Mouse (Mus musculus) liver, embryonic 15.5 days (tissue): ENCODE data around the gene Chchd6. TPM values are rescaled to one million over a fixed set of nuclear protein-coding genes. Genes with fewer than 3 reads are reported as not detected.

Source experiments
- ATAC-seq: fragments of 200-750 bp; cut with Nextera tagmentation; 2 replicates; pipeline ENCODE4 v1.8.0; 2017; ENCODE audit warnings: moderate number of reproducible peaks, mild to moderate bottlenecking, moderate library complexity; ENCODE audit not compliant: insufficient read depth
- H3K27ac ChIP-seq: fragments of 300-500 bp; sonication (generic); replicated peaks from 2 replicates; pipeline ENCODE4 v1.5.1; 2015; ENCODE audit warnings: mild to moderate bottlenecking, inconsistent platforms
- H3K27me3 ChIP-seq: fragments of 300-500 bp; sonication (generic); 2 replicates; pipeline ENCODE4 v1.6.1; 2015; ENCODE audit warnings: mild to moderate bottlenecking, inconsistent platforms
- H3K36me3 ChIP-seq: fragments of 300-500 bp; sonication (generic); replicated peaks from 2 replicates; pipeline ENCODE4 v1.6.1; 2015; ENCODE audit warnings: moderate library complexity, mild to moderate bottlenecking, inconsistent platforms
- H3K4me1 ChIP-seq: fragments of 300-500 bp; sonication (generic); replicated peaks from 2 replicates; pipeline ENCODE4 v1.6.1; 2015; ENCODE audit warnings: inconsistent platforms
- H3K4me2 ChIP-seq: fragments of 300-500 bp; sonication (generic); 2 replicates; pipeline ENCODE4 v1.6.1; 2015; ENCODE audit warnings: moderate library complexity, mild to moderate bottlenecking, inconsistent platforms
- H3K4me3 ChIP-seq: fragments of 300-500 bp; sonication (generic); replicated peaks from 2 replicates; pipeline ENCODE4 v1.5.1; 2015; ENCODE audit warnings: mild to moderate bottlenecking, inconsistent platforms
- H3K9ac ChIP-seq: fragments of 300-500 bp; sonication (generic); 2 replicates; pipeline ENCODE4 v1.6.1; 2015; ENCODE audit warnings: moderate library complexity, mild to moderate bottlenecking, inconsistent platforms
- H3K9me3 ChIP-seq: fragments of 300-500 bp; sonication (generic); replicated peaks from 2 replicates; pipeline ENCODE4 v1.6.1; 2016; ENCODE audit warnings: inconsistent platforms
- WGBS: fragments of 180-500 bp; shearing (Covaris S2); methylation state at CpG from one replicate; pipeline ENCODE4 v1.1.7; 2015; ENCODE audit warnings: mixed read lengths; ENCODE audit not compliant: insufficient replicate concordance; 5-methylcytosine and 5-hydroxymethylcytosine counted together
- polyA plus RNA-seq: library from polyadenylated mRNA; unstranded; fragments of >200 nt; fragmentation: Nextera tagmentation; extraction: Ambion mirVana; gene quantifications from 2 replicates; pipeline ENCODE4 v1.2.1, GENCODE M21; 2015

Chchd6 gene
- polyA plus RNA-seq, result 12.3 and 15.5 TPM in 2 replicates

DNA sequence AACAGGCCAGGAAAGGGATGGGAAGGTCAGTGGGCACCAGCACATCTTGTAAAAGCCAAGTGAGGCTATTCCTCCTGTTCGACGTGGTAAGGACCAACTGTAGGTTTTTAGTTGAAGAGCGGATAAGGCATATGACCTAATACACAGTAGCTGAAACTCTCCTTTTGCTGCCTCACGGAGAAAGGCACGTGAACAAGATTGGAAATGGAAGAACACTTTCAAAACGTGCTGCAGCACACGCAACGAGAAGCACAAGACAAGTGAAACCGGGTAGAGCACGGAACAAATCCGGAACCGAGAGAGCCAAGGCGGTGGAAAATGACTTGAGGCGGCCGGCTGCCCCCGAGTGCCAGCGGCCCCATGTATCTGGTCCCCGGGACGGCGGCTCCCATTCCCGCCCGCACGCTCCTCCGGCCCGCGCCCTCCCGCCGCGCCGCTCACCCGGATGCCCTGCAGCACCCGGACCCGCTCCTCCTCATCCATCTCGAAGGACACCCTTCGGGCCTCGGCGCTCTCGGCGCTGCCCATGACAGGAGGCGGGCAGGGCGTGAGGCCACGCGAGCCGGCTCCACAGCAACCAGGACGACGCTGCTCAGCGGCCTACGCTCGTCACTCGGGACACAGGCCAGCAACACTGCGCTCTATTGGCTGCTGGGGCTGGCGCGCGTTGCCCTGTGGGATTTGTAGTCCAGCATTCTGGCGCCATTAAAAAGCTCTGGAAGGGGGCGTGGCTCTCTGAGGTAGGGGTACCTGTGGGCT lies at the start of gene Chchd6:
TSS of gene Chchd6 (minus strand) at position 635 of the 759 bp plus-strand sequence.
- Histone ChIP-seq H3K9ac (peak within 1 kb of the TSS; percentile 54), H3K4me3 (peak within 1 kb of the TSS; percentile 69), H3K4me1 (peaks cover 10% of the 10 kb centered on the region), H3K27me3 (no peaks in the 10 kb centered on the region), H3K4me2 (peak within 1 kb of the TSS; percentile 92), H3K27ac (no peak within 1 kb of the TSS), H3K36me3 (no peaks in the 10 kb centered on the region), H3K9me3 (no peaks in the 10 kb centered on the region)
- under 1% methylated on average over 56 of the region's 56 CpGs for WGBS
- peak; percentile 100 for ATAC-seq

GRCm38 (mm10) chr6:89644271-89645075 lies 49.0 kb upstream of the Chchd6 start:
- peak overlapping the region; percentile 62 for H3K4me3 ChIP-seq
- H3K27ac ChIP-seq, result peak overlapping the region; percentile 72
- under 1% methylated on average over 41 of the region's 41 CpGs for WGBS
- no peaks in the 10 kb centered on the region for H3K9me3 ChIP-seq
- H3K9ac ChIP-seq, result peak overlapping the region; percentile 33; the same call in 1 of the 2 replicates
- H3K36me3 ChIP-seq, result no peaks in the 10 kb centered on the region
- peak overlapping the region; percentile 95 for H3K4me2 ChIP-seq
- H3K27me3 ChIP-seq, result no peaks in the 10 kb centered on the region
- ATAC-seq, result peak; percentile 93
- H3K4me1 ChIP-seq, result peaks cover 20% of the 10 kb centered on the region

GRCm38 (mm10) chr6:89643798-89644270 lies 48.4 kb upstream of the Chchd6 start, which contains the start of gene Txnrd3:
Gene Txnrd3, plus strand, starts transcription at chr6:89643988.
- under 1% methylated on average over 51 of the region's 51 CpGs for WGBS
- peak within 1 kb of the TSS; percentile 33; the same call in 1 of the 2 replicates for H3K9ac ChIP-seq
- peak; percentile 82 for ATAC-seq

GRCm38 (mm10) chr6:89639025-89639424 lies 43.6 kb upstream of the Chchd6 start:
- WGBS, result 33% methylated on average over 2 of the region's 2 CpGs
- Histone ChIP-seq H3K27ac (no peak overlapping the region), H3K4me2 (no peak overlapping the region), H3K4me3 (no peak overlapping the region), H3K36me3 (no peaks in the 10 kb centered on the region), H3K9me3 (no peaks in the 10 kb centered on the region), H3K4me1 (peaks cover 10% of the 10 kb centered on the region), H3K27me3 (no peaks in the 10 kb centered on the region), H3K9ac (no peak overlapping the region)
- no peak for ATAC-seq

More at GRCm38 (mm10) chr6:89643798-89644270, 48.4 kb upstream of the Chchd6 start, which contains the start of gene Txnrd3:
- Histone ChIP-seq H3K4me3 (peak within 1 kb of the TSS; percentile 62), H3K4me1 (peaks cover 20% of the 10 kb centered on the region), H3K27ac (peak within 1 kb of the TSS; percentile 72), H3K9me3 (no peaks in the 10 kb centered on the region), H3K27me3 (no peaks in the 10 kb centered on the region), H3K36me3 (no peaks in the 10 kb centered on the region), H3K4me2 (peak within 1 kb of the TSS; percentile 95)

GRCm38 (mm10) chr6:89637977-89638376 lies 42.5 kb upstream of the Chchd6 start:
- Histone ChIP-seq H3K9ac (no peak overlapping the region), H3K9me3 (no peaks in the 10 kb centered on the region), H3K4me1 (no peaks in the 10 kb centered on the region), H3K27ac (no peak overlapping the region), H3K4me3 (no peak overlapping the region), H3K36me3 (no peaks in the 10 kb centered on the region), H3K27me3 (no peaks in the 10 kb centered on the region), H3K4me2 (no peak overlapping the region)
- 25% methylated on average over 4 of the region's 4 CpGs for whole genome bisulfite sequencing
- ATAC-seq, result no peak

DNA sequence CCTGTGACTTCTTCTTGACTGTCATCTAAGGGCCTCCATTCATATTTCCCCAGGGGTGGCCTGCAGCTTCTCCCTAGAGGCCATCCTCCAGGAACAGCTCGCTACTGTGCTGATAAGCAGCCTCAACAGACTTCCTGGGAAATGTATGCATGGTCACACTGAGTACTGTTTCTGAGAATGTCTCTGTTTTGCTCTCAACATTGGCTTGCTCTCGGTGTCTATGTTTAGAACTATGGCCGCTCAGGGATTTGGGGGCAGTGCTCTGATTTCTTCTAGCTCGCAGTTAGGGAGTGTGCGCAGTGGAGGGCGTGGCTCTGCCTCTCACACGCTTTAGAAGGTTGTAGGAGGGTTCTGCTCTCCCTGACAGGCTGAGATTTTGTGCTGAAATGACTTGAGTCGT lies 38.9 kb upstream of the Chchd6 start:
- no peaks in the 10 kb centered on the region for H3K9me3 ChIP-seq
- WGBS, result 24% methylated on average over 8 of the region's 8 CpGs
- H3K4me2 ChIP-seq, result no peak overlapping the region
- H3K4me3 ChIP-seq, result no peak overlapping the region
- H3K4me1 ChIP-seq, result no peaks in the 10 kb centered on the region; the same call in 1 of the 2 replicates
- H3K27me3 ChIP-seq, result 0 out of 2 replicates have a peak, but pooled peaks cover 3% of the 10 kb centered on the region
- H3K27ac ChIP-seq, result no peak overlapping the region
- no peaks in the 10 kb centered on the region for H3K36me3 ChIP-seq
- H3K9ac ChIP-seq, result no peak overlapping the region
- ATAC-seq, result no peak

DNA sequence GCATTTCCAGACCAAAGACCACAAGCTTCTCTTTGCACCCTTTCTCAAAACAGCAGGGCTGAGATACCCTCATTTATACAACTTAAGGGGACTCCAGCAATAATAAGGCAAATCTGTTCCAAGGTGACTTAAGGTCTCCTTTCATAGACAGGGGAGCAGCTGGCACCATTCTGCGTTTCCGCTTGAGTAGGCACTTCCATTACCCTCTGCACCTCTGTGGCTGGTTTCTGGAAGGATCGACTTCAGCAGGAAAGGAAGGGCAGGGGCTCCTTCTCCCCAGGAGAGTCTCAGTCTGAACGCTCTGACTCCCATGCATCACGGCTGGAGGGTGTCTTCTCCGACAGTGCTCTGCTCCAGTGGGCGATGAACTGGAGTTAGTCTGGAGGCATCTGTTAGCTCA lies 37.7 kb upstream of the Chchd6 start:
- no peaks in the 10 kb centered on the region; the same call in 1 of the 2 replicates for H3K4me1 ChIP-seq
- no peaks in the 10 kb centered on the region for H3K36me3 ChIP-seq
- 58% methylated on average over 7 of the region's 7 CpGs for WGBS
- H3K27me3 ChIP-seq, result 0 out of 2 replicates have a peak, but pooled peaks cover 3% of the 10 kb centered on the region
- no peak overlapping the region for H3K4me2 ChIP-seq
- H3K27ac ChIP-seq, result no peak overlapping the region
- H3K9ac ChIP-seq, result no peak overlapping the region
- no peak overlapping the region for H3K4me3 ChIP-seq
- ATAC-seq, result no peak
- no peaks in the 10 kb centered on the region for H3K9me3 ChIP-seq

DNA sequence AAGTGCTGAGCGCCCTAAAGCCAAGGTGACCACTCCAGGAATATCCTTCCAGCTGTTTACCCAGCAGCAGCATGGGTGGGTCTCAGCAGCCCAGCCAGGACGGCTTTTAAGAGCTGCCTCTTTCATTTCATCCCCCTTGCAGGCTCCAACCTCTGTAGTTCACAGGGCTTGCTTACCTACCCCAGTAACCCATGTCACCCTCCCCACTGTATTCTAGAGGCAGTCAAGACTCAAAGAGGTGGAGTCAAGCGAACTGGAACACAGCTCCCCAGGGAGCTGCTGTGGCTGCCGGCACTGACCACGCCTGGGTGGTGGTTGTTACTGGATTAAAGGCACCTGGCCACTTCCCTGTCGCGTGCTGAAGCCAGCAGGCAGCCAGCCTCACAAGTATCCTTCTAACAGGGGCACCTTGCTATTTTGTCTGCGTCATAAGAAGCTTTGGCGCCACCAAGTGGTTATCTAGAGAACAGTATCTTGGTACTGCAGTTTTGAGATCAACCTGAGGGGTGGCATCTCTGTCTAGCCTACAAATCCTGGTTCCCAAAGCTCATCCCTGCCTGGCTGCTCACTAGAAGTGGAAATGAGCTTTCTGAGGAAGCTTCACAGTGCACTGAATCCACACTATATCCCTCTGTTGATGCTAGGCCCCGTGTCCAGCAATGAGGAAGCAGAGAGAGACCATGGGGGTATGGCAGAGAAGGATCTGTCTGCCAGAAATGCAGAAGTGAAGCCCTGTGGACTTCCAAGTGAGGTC lies 36.5 kb upstream of the Chchd6 start:
- H3K9ac ChIP-seq, result no peak overlapping the region
- no peak overlapping the region for H3K4me2 ChIP-seq
- no peak overlapping the region for H3K27ac ChIP-seq
- H3K36me3 ChIP-seq, result no peaks in the 10 kb centered on the region
- H3K27me3 ChIP-seq, result peaks cover 3% of the 10 kb centered on the region; the same call in 1 of the 2 replicates
- no peaks in the 10 kb centered on the region for H3K9me3 ChIP-seq
- H3K4me1 ChIP-seq, result no peaks in the 10 kb centered on the region; the same call in 1 of the 2 replicates
- no peak; the same call in 1 of the 2 replicates for ATAC-seq
- WGBS, result 10% methylated on average over 10 of the region's 10 CpGs
- no peak overlapping the region for H3K4me3 ChIP-seq

- Histone ChIP-seq H3K27ac (no peak overlapping the region), H3K27me3 (peaks cover 3% of the 10 kb centered on the region; the same call in 1 of the 2 replicates), H3K36me3 (no peaks in the 10 kb centered on the region), H3K4me2 (no peak overlapping the region), H3K9me3 (no peaks in the 10 kb centered on the region), H3K4me3 (no peak overlapping the region), H3K4me1 (no peaks in the 10 kb centered on the region; the same call in 1 of the 2 replicates), H3K9ac (no peak overlapping the region)
- ATAC-seq, result no peak
- WGBS, result 32% methylated on average over 8 of the region's 8 CpGs
Measured at GRCm38 (mm10) chr6:89628045-89628785, 32.8 kb upstream of the Chchd6 start.

- ATAC-seq, result no peak
- WGBS, result 64% methylated on average over 3 of the region's 3 CpGs
- no peak overlapping the region for H3K9ac ChIP-seq
- no peaks in the 10 kb centered on the region for H3K4me1 ChIP-seq
- H3K9me3 ChIP-seq, result no peaks in the 10 kb centered on the region
- H3K4me2 ChIP-seq, result no peak overlapping the region
- H3K27me3 ChIP-seq, result no peaks in the 10 kb centered on the region; the same call in 1 of the 2 replicates
- H3K27ac ChIP-seq, result no peak overlapping the region
- H3K36me3 ChIP-seq, result no peaks in the 10 kb centered on the region
- H3K4me3 ChIP-seq, result no peak overlapping the region
Measured at GRCm38 (mm10) chr6:89622647-89623046, 27.2 kb upstream of the Chchd6 start.
